Mouse (Mus musculus): ENCODE measurements at regions not wholly inside any gene's neighbourhood (a gene's known extent, or its start where the extent isn't known, plus 50 kb on each side); places are given as distances from the start of the nearest gene placed in this dataset.

- no peak overlapping the region for H3K4me2 ChIP-seq (ENCODE audit: low read depth, low read length, poor library complexity, severe bottlenecking)
- no peaks in the 10 kb centered on the region for H3K27me3 ChIP-seq (ENCODE audit: insufficient read depth, low read length)
- ATAC-seq (ENCODE audit: low FRiP score) (no peak), DNase-seq (ENCODE audit: low spot score) (no peak)
- 98% methylated on average over 1 of the region's 1 CpGs for WGBS
- H3K4me1 ChIP-seq (ENCODE audit: insufficient read depth, low read length), result peaks cover 7% of the 10 kb centered on the region; the same call in 1 of the 2 replicates
- no peaks in the 10 kb centered on the region for H3K36me3 ChIP-seq (ENCODE audit: insufficient read depth, low read length)
- H3K9me3 ChIP-seq (ENCODE audit: low read length), result no peaks in the 10 kb centered on the region
- TF ChIP-seq CTCF (IDR thresholded peaks at IDR 0.05), result no peak
- no peak overlapping the region for H3K4me3 ChIP-seq (ENCODE audit: low read depth, low read length)
- H3K27ac ChIP-seq (ENCODE audit: low read depth, low read length), result no peak overlapping the region
- no peak overlapping the region for H3K9ac ChIP-seq (replicated peaks; ENCODE audit: low read length, poor library complexity, severe bottlenecking)
Measured at GRCm38 (mm10) chr16:9285921-9286320, 456.0 kb downstream of the 1810013L24Rik start.

GRCm38 (mm10) chr16:9287557-9287956 lies 457.7 kb downstream of the 1810013L24Rik start:
- 85% methylated on average over 6 of the region's 6 CpGs for WGBS
- no peak for TF ChIP-seq CTCF (IDR thresholded peaks at IDR 0.05)
- no peak for DNase-seq (ENCODE audit: low spot score)
- no peaks in the 10 kb centered on the region for H3K4me1 ChIP-seq (ENCODE audit: insufficient read depth, low read length)
- no peaks in the 10 kb centered on the region for H3K27me3 ChIP-seq (ENCODE audit: insufficient read depth, low read length)
- no peaks in the 10 kb centered on the region for H3K36me3 ChIP-seq (ENCODE audit: insufficient read depth, low read length)
- H3K9ac ChIP-seq (replicated peaks; ENCODE audit: low read length, poor library complexity, severe bottlenecking), result no peak overlapping the region
- H3K9me3 ChIP-seq (ENCODE audit: low read length), result no peaks in the 10 kb centered on the region
- H3K27ac ChIP-seq (ENCODE audit: low read depth, low read length), result no peak overlapping the region
- no peak overlapping the region for H3K4me3 ChIP-seq (ENCODE audit: low read depth, low read length)
- ATAC-seq (ENCODE audit: low FRiP score), result no peak
- H3K4me2 ChIP-seq (ENCODE audit: low read depth, low read length, poor library complexity, severe bottlenecking), result no peak overlapping the region

GRCm38 (mm10) chr16:9291356-9292020 lies 461.6 kb downstream of the 1810013L24Rik start:
- no peak for ATAC-seq (ENCODE audit: low FRiP score)
- no peak for TF ChIP-seq CTCF (IDR thresholded peaks at IDR 0.05)

GRCm38 (mm10) chr16:9303134-9303533 lies 473.2 kb downstream of the 1810013L24Rik start:
- Histone ChIP-seq H3K4me3 (ENCODE audit: low read depth, low read length) (no peak overlapping the region), H3K27me3 (ENCODE audit: insufficient read depth, low read length) (no peaks in the 10 kb centered on the region), H3K9me3 (ENCODE audit: low read length) (no peaks in the 10 kb centered on the region), H3K36me3 (ENCODE audit: insufficient read depth, low read length) (no peaks in the 10 kb centered on the region), H3K9ac (replicated peaks; ENCODE audit: low read length, poor library complexity, severe bottlenecking) (no peak overlapping the region), H3K27ac (ENCODE audit: low read depth, low read length) (no peak overlapping the region), H3K4me1 (ENCODE audit: insufficient read depth, low read length) (no peaks in the 10 kb centered on the region), H3K4me2 (ENCODE audit: low read depth, low read length, poor library complexity, severe bottlenecking) (no peak overlapping the region)
- ATAC-seq (ENCODE audit: low FRiP score) (no peak), DNase-seq (ENCODE audit: low spot score) (no peak)
- 85% methylated on average over 4 of the region's 4 CpGs for WGBS
- TF ChIP-seq CTCF (IDR thresholded peaks at IDR 0.05), result no peak

More at GRCm38 (mm10) chr16:9291356-9292020, 461.6 kb downstream of the 1810013L24Rik start:
- DNase-seq (ENCODE audit: low spot score), result peak; percentile 41
- Histone ChIP-seq H3K4me3 (ENCODE audit: low read depth, low read length) (no peak overlapping the region), H3K27me3 (ENCODE audit: insufficient read depth, low read length) (no peaks in the 10 kb centered on the region), H3K9ac (replicated peaks; ENCODE audit: low read length, poor library complexity, severe bottlenecking) (no peak overlapping the region), H3K9me3 (ENCODE audit: low read length) (no peaks in the 10 kb centered on the region), H3K4me1 (ENCODE audit: insufficient read depth, low read length) (no peaks in the 10 kb centered on the region), H3K27ac (ENCODE audit: low read depth, low read length) (no peak overlapping the region), H3K4me2 (ENCODE audit: low read depth, low read length, poor library complexity, severe bottlenecking) (no peak overlapping the region), H3K36me3 (ENCODE audit: insufficient read depth, low read length) (no peaks in the 10 kb centered on the region)
- 60% methylated on average over 4 of the region's 4 CpGs for WGBS

GRCm38 (mm10) chr16:9304079-9304478 lies 474.2 kb downstream of the 1810013L24Rik start:
- no peak for DNase-seq (ENCODE audit: low spot score)
- no peak for ATAC-seq (ENCODE audit: low FRiP score)
- Histone ChIP-seq H3K27me3 (ENCODE audit: insufficient read depth, low read length) (no peaks in the 10 kb centered on the region), H3K9me3 (ENCODE audit: low read length) (no peaks in the 10 kb centered on the region), H3K9ac (replicated peaks; ENCODE audit: low read length, poor library complexity, severe bottlenecking) (no peak overlapping the region), H3K4me1 (ENCODE audit: insufficient read depth, low read length) (no peaks in the 10 kb centered on the region), H3K4me3 (ENCODE audit: low read depth, low read length) (no peak overlapping the region), H3K36me3 (ENCODE audit: insufficient read depth, low read length) (no peaks in the 10 kb centered on the region), H3K4me2 (ENCODE audit: low read depth, low read length, poor library complexity, severe bottlenecking) (no peak overlapping the region), H3K27ac (ENCODE audit: low read depth, low read length) (no peak overlapping the region)
- WGBS, result 98% methylated on average over 1 of the region's 1 CpGs
- no peak for TF ChIP-seq CTCF (IDR thresholded peaks at IDR 0.05)

GRCm38 (mm10) chr16:9310744-9311143 lies 480.8 kb downstream of the 1810013L24Rik start:
- Histone ChIP-seq H3K9me3 (ENCODE audit: low read length) (no peaks in the 10 kb centered on the region), H3K27ac (ENCODE audit: low read depth, low read length) (no peak overlapping the region), H3K36me3 (ENCODE audit: insufficient read depth, low read length) (no peaks in the 10 kb centered on the region), H3K9ac (replicated peaks; ENCODE audit: low read length, poor library complexity, severe bottlenecking) (no peak overlapping the region), H3K27me3 (ENCODE audit: insufficient read depth, low read length) (no peaks in the 10 kb centered on the region), H3K4me1 (ENCODE audit: insufficient read depth, low read length) (no peaks in the 10 kb centered on the region), H3K4me3 (ENCODE audit: low read depth, low read length) (no peak overlapping the region), H3K4me2 (ENCODE audit: low read depth, low read length, poor library complexity, severe bottlenecking) (no peak overlapping the region)
- TF ChIP-seq CTCF (IDR thresholded peaks at IDR 0.05), result peak; percentile 48
- ATAC-seq (ENCODE audit: low FRiP score) (no peak), DNase-seq (ENCODE audit: low spot score) (no peak)
- WGBS, result 34% methylated on average over 1 of the region's 1 CpGs

All from midbrain, postnatal 0 days (tissue).